Mouse (Mus musculus) ovary, postnatal 14 days (tissue): ENCODE measurements around the gene Cep97.
"Not testable (repeated sequence)": the region's sequence is repeated elsewhere in the genome, so short reads cannot be mapped to it uniquely, and the experiment has no call there.

Source experiments
- DNase-seq: peaks from one replicate; pipeline ENCODE4 v3.0.0; 2022; ENCODE audit warnings: low spot score

Cep97 gene

DNA sequence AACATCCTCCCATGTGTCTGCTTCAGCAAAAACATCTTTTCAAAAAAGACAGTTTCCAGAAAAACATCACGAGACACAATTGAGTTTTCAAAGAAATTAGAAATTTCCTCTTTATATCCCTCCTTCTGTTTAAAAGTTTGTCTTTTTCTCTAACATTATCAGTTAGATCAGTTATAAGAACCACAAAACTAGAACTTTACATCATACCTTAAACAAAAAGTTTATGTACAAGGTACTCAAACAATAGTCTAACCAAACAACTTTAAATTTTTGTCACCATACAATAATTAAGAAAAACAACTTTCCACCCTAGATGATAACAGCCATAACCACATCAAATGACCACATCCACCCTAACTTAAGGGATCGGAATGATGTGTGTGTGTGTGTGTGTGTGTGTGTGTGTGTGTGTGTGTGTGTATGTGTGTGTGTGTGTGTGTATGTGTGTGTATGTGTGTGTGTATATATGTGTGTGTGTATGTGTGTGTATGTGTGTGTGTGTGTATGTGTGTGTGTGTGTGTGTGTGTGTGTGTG is 13.3 kb upstream of the Cep97 start:
- not testable (repeated sequence) for DNase-seq

DNA sequence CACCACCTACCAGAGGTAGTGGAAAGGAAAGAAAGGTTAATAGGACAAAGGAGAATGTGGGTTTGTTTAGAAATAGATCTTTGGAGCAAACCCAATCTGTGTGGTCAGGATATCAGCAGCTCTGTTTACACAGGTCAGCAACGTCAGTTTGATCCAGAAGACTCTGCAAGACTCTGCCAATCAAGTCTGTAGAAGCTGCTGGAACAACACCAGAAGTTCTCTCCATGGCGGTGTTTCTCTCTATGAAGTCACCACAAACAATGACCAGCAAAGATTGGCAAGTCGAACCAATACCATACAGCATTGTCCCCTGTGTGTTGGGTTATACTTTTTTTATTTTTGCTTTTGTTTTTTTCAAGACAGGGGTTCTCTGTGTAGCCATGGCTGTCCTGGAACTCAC is 12.6 kb upstream of the Cep97 start:
- DNase-seq, result no peak

DNA sequence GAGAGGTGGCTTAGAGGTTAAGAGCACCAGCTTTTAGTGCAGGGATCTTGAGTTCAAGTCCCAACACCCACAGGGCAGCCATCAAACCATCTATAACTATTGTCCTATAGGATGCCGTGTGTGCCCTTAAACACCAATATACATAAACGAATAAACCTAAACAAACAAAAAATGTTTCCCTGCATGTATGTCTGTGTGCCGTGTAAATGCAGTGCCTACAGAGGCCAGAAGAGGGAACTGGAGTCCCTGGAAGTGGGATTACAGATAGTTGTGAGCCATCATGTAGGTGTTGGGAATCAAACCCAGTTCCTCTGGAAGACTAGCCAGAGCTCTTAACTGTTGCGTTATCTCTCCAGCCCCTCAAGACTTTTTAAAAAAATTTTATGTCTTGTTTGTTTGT is 6.1 kb upstream of the Cep97 start:
- no peak for DNase-seq

DNA sequence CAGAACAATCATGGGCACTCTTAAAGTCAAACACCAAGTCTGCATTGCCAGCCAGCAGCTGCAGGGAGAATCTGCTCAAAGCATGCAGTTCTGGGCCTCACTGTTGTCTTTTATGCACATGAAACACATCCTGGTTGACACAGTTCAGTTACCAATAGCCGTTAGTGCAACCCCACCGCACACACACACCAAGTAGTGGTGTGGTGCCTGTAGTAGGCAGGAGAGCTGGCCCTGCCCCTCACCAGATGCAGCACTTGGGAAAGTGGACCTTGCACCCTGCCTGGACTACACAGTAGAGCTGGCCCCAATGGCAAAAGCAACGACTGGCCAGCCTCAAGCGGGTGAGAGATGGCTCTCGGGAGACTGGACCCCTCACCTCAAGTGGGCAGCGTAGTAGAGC is 5.0 kb upstream of the Cep97 start:
- no peak for DNase-seq

- no peak for DNase-seq
Observed at GRCm38 (mm10) chr16:55938761-55939160, 4.1 kb upstream of the Cep97 start.

DNA sequence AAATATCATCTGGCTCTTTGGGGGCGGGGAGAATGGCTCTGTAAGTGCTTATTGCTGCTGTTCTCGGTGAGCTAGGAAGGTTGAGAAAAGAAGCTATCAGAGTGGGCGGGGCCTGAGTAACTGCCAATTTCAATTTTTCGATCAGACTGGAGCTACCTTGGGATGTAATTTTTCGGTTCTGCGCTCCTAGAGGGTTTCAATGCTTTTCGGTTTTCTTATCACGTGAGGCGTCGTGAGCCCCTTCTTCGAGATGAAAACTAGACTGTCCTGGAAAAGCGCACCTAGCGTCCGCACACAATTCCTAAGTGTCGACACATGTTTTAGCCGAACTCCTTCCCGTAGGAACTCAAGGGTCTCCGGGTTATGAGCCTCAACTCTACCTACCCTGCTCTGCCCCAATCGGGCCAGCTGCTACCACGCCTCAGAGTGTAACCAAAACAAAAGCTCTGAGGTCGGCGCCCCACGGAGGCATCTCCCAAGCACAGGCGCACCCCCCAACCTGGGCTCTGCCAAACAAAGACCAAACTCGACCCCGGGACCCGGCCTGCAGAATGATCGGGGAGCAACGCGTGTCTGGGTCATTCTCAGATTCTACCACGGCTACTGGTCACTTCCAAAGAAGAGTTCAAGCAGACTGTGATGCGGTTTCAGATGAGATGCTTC is 843 bp downstream of the Cep97 start:
- peak; percentile 16 for DNase-seq

DNA sequence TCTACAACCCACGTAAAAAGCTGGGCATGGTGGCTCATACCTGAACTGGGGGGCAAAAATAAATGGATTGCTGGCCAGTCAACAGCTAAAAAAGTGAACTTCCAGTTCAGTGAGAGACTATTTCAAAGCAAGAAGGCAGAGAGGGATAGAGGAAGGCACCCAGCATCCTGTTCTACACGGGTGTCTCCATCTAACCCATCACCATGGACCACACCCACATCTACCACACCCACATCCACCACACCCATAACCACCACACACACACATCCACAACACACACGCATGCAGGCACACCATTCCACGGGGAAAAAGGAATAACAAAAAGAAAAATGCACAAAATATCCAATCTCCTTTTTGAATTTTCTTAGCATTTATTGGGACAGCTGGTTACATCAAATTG is 10.6 kb downstream of the Cep97 start:
- no peak for DNase-seq

GRCm38 (mm10) chr16:55922079-55922478 is 12.6 kb downstream of the Cep97 start:
- no peak for DNase-seq

DNA sequence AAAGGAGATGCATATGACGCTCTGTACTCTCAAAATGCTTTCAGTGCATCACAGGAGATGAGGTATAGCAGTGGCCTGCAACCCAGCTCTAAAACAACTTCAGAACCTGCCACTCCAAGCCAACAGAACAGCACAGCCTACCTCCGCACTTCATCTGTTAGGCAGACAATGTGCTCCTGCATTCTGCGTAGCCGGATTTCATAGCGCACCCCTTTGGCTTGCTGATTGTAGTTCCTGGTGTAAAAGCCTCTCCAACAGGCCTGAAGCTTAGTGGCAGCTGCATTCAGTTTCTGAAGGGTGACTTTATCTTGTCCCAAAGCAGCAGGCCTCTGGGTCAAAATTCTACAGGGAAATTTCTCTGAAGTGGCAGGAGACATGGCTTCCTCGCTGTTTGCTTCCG is 19.9 kb downstream of the Cep97 start:
- DNase-seq, result no peak

DNA sequence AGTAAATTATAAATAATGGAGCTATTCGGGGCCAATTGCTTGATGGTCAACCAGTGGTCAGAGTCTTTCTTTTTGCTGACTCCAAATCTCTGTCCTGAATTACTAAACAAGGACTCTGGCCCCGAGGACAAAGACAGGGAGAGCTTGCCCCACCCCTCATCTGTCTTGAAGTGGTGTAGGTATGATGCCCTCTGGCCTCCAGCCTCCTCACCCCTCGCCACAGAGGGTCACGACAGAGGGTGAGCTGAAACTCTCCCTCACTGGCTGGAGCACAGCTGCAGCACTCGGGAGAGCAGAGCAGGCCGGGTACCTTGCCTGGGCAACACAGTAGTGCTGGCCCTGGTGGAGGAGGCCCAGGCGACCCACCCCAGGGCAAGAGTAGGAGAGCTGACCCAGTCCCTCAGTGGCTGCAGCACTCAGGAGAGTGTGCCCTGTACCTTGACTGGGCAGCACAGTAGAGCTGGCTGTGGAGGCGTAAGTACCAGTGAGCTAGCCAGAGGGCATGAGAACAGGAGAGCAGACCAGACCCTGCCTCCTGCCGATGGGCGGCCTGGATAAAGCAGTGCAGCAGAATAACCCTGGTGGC is 24.4 kb downstream of the Cep97 start:
- no peak for DNase-seq

DNA sequence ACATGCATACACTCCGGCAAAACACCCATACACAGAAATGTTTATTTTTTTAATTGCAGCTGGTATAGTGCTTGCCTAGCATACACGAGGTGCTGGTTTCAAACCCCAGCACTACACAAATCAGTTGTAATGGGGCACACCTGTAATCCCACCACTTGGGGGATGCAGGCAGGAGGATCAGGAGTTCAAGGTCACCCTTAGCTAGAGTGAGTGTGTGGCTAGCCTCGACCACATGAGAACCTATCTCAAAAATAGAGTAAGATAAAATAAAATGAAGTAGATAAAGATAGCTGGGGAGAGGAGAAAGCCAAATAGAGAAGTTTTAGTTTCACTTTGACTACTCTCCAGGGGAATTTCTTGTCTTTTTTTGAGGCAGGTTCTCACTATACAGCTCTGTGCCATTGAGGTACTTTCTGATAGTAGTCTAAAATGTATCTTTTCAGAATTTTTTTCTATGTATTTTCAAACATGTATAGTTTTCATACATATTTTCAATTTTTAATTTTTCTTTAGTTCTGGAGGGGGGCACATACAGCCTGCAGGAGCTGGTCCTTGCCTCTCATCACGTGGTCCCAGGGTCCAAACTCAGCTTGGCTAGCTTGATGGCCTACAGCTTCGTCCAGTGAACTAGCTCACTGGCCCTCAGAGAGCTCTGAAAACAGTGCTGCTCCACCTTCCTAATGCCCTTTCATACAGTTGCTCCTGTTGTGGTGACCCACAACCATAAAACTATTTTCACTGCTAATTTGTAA is 27.6 kb downstream of the Cep97 start:
- DNase-seq, result no peak

DNA sequence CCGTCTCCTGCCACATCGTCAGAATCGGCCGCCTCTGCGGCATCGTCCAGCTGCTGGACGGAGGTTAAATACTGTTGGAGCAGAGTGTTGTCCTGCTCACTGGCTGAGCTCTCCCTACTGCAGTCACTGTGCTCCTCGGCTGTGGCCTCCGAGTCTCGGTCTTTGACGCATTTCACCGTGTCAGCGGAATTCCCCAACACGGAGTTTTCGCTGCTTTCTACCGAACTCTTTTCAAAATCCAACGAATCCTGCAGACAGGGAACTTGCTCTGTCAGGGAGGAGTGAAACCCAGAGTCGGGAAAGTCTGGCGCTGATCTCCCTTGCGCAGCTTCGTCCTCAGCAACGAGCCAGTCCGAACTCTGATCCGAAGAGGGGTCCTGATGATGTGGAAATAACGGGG is 29.3 kb downstream of the Cep97 start:
- no peak for DNase-seq

- DNase-seq, result no peak
Observed at GRCm38 (mm10) chr16:55901839-55902756, 32.6 kb downstream of the Cep97 start.

GRCm38 (mm10) chr16:55898385-55899002 is 36.2 kb downstream of the Cep97 start:
- DNase-seq, result no peak

- DNase-seq, result no peak
Observed at GRCm38 (mm10) chr16:55895651-55896095, 39.0 kb downstream of the Cep97 start.

- peak; percentile 62 for DNase-seq
Observed at GRCm38 (mm10) chr16:55894893-55895650, 39.6 kb downstream of the Cep97 start, which contains the start of gene Nxpe3. Gene Nxpe3, minus strand, starts transcription at chr16:55895285.

- DNase-seq, result no peak
Observed at GRCm38 (mm10) chr16:55894536-55894892, 40.1 kb downstream of the Cep97 start.

- no peak for DNase-seq
Observed at GRCm38 (mm10) chr16:55893410-55894107, 41.1 kb downstream of the Cep97 start.

GRCm38 (mm10) chr16:55892484-55892883 is 42.2 kb downstream of the Cep97 start:
- DNase-seq, result no peak

DNA sequence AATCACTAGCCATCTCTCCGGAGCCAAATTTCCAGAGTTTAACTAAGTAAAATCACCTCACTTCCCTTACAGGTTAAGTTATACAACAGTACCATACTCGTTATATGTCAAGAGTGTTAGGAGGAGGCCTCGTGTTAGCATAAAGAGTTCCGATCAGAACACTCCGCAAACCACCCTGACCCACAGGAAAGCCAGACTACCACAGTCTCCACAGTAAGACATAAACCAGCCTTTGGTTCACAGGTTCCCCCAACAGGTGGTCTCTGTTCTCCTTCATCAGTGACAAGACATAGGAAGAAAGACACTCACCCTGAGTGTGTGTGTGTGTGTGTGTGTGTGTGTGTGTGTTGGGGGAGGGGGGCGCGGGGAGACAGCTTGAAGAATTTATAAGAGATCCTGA is 43.3 kb downstream of the Cep97 start:
- no peak for DNase-seq
